Mouse (Mus musculus) urinary bladder, adult 18-20 months (tissue): Measurements from ENCODE around the gene Map2k2.
A peak's percentile ranks its signal among the peaks of the same experiment; 100 is the strongest.

Experiments
- DNase-seq, 2 experiments: peaks; one replicate each; pipeline ENCODE4 v3.0.0; 2022; ENCODE audit warnings: low spot score in 2 of 2, mixed read lengths in 2 of 2

The Map2k2 gene

DNA sequence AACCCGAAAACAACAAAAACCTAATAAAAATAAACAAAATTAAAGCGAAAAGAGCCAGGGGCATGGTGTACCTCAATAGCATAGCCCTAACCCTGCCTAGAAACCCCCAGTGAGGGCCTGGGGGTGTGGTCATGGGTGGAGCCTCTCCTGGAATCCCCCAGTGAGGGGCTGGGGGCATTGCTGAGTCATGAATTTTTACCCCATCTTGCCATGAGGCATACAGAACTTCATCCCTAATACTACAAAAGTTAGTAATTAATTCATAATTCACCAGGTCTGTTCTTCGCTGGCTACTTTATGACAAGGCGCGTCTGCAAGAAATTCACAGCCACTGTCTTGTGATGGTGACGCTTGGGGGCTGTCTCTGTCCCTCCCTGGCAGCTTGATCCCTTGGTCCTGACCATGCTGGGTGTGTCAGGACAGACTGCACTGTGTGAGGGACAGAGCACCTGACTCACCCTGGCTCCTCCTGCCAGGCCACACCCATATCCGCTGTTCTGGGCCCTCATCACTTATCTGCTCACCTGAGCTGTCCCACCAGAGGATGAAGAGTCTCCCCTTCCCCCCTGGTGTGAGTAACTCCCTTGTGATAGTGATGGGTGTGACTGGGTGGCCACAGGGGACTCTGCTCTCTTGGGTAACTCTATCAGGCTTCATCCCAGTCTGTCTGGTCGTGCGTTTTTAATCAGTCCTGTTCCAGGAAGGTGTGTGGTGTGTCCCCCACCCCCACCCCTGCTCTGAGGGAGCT lies 10.6 kb upstream of the Map2k2 start:
- no peak for DNase-seq

DNA sequence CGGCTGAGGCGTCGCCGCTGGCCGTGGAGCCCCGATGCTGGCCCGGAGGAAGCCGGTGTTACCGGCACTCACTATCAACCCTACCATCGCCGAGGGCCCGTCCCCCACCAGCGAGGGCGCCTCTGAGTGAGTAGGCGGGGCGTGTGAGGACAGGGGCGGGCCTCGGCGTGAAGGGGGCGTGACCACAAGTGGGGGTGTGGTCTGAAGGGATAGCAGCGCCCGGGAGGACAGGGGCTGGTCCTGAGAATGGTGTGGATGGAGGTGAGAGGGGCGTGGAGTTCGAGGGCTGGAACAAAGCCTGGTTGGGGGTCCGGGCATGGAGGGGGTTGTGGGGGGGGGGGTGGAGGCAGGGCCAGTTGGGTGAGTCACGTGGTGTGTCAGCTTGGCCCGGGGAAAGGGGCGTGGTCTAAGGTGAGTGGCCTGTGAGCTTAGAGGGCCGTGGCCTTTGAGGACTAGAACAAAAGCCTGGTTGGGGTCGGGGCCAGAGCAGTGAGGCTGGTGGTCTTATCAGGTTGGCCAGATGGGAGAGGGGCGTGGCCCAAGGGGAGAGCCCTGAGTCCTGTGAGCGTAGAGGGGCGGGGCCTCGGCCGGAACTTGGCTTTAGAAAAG lies 502 bp downstream of the Map2k2 start:
- peak; percentile 75 to 89 for DNase-seq

GRCm38 (mm10) chr10:81112946-81113345 lies 7.2 kb downstream of the Map2k2 start:
- DNase-seq = no peak

DNA sequence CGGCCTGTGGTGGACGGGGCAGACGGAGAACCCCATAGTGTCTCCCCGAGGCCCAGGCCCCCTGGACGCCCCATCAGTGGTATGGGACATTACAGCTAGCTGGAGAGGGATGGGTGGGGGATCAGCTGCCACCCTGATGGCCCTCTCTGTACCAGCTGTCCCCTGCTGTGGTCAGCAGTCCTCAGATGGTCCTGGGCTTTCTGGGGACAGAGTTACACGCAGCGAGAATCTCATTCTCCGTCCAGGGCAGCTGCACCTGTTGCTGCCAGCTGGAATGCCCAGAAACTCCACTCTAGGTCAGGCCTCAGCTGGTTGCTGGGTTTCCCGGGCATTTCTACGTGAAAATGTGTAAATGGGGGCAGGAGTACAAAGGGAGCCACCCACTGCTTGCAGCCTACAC lies 13.9 kb downstream of the Map2k2 start:
- no peak for DNase-seq

GRCm38 (mm10) chr10:81120650-81121049 lies 14.9 kb downstream of the Map2k2 start:
- DNase-seq = no peak

DNA sequence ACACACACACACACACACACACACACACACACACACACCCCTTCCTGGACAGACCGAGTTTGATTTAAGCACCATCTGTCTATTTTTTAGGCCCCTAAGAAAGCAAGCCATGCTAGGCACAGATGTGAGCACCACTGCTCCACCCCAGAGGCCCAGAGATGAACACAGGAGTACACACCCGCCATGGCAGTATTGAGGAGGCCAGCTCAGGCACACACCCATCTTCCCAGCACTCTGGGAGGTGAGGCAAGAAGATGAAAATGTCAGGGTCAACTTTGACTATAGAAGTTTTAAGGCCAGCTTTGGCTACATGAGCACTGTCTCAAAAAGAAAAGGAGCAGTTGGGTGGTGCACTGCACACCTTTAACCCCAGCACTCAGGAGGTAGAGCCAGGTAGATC lies 17.2 kb downstream of the Map2k2 start:
- DNase-seq = no peak

DNA sequence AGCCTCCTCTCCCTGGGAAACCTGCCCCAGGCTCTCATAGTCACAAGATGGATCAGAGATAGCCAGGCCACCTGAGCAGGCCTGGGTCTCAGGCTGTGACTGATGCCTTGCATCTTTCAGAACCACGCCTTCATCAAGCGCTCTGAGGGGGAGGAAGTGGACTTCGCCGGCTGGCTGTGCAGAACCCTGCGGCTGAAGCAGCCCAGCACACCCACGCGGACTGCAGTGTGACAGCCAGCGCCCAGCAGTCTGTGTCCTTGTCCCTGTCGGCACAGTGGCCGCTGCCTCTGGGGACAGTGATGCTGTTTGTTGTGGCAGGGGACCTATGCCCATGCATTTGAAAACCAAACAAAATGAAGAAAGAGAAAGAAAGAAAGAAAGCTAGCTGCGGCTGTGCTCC lies 17.8 kb downstream of the Map2k2 start:
- DNase-seq = no peak

DNA sequence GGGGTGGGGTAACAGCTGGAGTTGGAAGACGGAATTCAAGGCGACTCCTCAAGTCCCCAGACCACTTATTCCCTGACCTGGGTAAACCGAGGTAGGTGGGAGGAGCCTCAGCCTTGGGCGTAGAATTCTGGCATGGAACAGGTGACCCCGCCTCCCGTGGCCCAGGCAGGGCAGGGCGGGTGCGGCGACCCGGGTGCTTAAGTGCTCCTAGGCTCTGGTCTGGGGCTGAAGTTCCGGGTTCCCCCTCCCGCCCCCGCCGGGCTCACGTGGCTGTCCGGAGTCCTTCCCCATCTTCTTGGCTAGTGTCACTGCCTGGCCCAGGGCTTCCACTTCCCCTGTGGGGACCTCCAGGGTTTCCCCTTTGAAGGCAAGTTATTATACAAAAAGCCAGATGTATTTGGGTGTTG lies 28.5 kb downstream of the Map2k2 start:
- peak; percentile 62 to 66 for DNase-seq

- DNase-seq = peak in 1 of 2 experiments; percentile 44
Observed at GRCm38 (mm10) chr10:81134966-81135681, 29.4 kb downstream of the Map2k2 start, which contains the start of gene Zbtb7a. Zbtb7a (plus strand) TSS chr10:81135220.

- DNase-seq = peak; percentile 67 to 76
Observed at GRCm38 (mm10) chr10:81135831-81136705, 30.4 kb downstream of the Map2k2 start.

GRCm38 (mm10) chr10:81136706-81137231 lies 31.1 kb downstream of the Map2k2 start:
- peak; percentile 61 to 79 for DNase-seq

DNA sequence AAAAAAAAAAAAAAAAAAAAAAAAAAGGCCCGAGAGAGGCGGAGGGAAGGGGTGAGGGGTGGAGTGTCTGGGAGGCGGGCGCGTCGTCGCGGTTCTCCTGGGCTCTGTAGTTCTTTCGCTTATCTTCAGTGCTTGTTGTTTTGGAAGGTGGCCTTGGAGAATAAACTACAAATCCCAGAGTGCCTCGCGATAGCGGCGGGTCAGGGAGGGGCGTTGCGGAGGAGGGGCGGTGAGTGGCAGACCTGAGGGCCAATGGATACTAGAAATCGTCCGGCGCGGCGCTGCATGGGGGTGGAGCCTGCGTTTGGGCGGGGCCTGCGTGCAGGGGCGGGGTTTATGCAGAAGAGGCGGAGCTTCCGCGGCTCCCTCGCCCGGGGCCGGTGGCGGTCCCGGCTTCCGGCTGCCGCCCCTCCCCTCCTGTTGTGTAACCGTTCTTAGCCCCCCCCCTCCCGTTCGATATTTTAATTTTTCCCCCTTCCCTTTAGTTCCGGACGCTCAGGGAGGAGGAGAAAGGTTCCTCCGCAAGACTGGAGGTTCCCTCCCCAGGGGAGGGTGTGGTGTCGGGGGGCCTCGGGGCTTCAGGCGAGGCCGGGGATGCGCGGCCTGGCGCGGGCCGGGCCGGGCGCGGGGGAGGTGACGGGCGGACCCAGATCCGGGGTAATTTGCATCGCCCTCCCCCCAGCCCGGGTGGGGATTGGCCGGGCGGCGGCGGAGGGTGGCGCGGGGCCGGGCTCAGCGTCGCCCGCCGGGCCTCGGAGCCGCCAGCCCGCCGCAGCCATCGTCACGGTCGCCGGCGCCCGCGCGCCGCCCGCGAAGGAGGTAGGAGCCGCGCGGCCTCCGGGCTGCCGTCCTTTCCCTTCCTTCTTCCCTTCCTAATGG lies 31.8 kb downstream of the Map2k2 start:
- DNase-seq = peak; percentile 99 to 100

DNA sequence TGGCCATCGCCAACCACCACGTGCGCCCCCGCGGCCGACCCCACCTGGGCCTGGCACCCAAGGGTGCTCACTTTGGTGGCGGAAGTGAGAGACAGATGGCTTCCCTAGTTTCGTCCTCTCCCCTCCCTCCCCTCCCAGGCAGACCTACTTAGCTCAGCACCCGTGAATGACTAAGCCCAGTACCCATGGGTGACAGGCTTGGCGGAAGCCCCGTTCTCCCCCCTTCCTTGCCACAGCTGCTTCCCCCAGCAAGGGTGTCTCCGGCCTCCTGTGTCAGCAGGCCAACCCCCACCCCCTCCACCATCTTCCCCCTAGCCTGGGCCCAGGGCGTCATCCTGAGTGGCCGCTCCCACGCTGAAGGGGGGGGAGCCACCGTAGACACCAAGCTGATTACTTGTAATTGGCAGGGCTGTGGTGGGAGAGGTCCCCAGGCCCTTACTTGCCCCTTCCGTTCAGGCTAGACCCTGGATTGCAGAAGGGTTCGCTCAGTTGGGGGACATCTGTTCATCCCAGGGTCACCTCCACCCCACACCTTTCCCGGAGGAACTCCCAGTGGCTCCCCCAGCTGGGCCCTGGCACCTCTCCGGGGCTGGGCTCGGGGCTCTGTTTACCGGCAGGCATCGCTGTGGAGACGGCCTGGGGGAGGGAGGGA lies 32.5 kb downstream of the Map2k2 start:
- DNase-seq = no peak

GRCm38 (mm10) chr10:81138821-81139528 lies 33.3 kb downstream of the Map2k2 start:
- no peak for DNase-seq

- no peak for DNase-seq
Observed at GRCm38 (mm10) chr10:81139529-81139846, 33.8 kb downstream of the Map2k2 start.

DNA sequence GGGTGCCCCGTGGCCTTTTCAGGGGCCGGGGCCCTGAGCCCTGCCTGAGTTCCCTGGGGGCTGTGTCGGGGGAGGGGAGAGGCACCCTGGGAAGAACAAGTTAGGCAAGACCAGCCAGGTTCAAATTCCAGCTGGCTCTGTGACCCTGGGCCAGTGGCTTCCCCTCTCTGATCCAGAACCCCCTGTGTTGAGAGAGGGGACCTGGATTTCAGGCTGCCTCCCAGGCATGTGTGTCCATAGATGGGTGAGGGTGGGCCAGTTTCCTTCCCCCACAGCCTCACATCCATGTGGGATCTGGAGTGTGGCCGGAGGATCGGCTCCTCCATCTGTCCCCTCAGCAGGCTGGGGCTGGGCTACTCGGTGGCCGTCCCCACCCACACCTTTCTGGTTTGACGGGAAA lies 34.3 kb downstream of the Map2k2 start:
- no peak for DNase-seq

GRCm38 (mm10) chr10:81140717-81141454 lies 35.2 kb downstream of the Map2k2 start:
- no peak for DNase-seq

GRCm38 (mm10) chr10:81141455-81142210 lies 35.9 kb downstream of the Map2k2 start:
- peak in 1 of 2 experiments; percentile 49 for DNase-seq
